Mouse (Mus musculus): Measurements from ENCODE around the gene Cd300lf.

DNA sequence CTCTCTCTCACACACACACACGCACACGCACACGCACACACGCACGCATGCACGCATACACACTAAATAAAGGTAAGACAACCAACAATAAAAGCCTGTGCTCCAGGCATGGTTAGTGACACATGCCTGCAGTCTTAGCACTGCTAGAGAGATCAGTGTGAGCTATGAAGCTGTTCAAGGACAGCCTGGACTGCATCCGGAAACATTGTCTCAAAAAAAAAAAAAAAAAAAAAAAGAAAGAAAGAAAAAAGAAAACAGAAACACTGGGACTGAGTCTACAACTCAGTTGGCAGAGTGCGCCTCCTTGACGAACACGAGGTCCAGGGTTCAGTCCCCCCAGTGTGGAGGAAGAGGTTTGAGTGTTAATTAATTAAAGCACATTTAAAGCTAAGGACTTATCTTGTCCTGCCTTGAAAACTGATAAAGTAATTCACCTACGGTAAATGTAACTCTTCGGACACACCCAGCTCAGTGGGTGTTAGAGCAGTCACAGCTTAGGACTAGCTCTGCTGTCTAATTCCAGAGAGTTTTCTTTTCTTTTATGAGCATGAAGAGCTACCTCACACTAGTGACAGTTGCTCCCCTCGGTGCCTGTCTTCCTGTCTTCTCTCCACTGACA lies 4.2 kb downstream of the Cd300lf start:
- TF ChIP-seq POLR2A (IDR thresholded peaks at IDR 0.05; ENCODE audit: borderline replicate concordance, insufficient read depth, low read length), result no peak
- TF ChIP-seq CTCF (IDR thresholded peaks at IDR 0.05; ENCODE audit: borderline replicate concordance, insufficient read depth, low read depth, low read length), result no peak

All from cerebellum, adult 2 months (tissue).